Mouse (Mus musculus): ENCODE data around the gene Ebf4. TPM values are rescaled to one million over a fixed set of nuclear protein-coding genes. Genes with fewer than 3 reads are reported as not detected.

Ebf4 gene
- total and polyA plus RNA-seq, 3 experiments: 0.37 to 1.0 (median 0.41) TPM

GRCm38 (mm10) chr2:130404939-130405338 lies 110.0 kb downstream of the Ebf4 start, which contains the start of the genes Gm28372 and 1700020A23Rik:
Gm28372 (plus strand) TSS chr2:130405239.
1700020A23Rik (plus strand) TSS chr2:130405259.
- H3K27ac ChIP-seq: no peak within 1 kb of the TSS
- H3K79me2 ChIP-seq (replicated peaks; ENCODE audit: control insufficient read depth, insufficient read depth, low read length): no peaks in the 10 kb centered on the region
- intact Hi-C loops (cut with DNase I): no loop called here
- DNase-seq: no peak
- no peak within 1 kb of the TSS for H3K4me3 ChIP-seq
- H3K27me3 ChIP-seq (ENCODE audit: control insufficient read depth, insufficient read depth, low read length): no peaks in the 10 kb centered on the region
- H3K4me1 ChIP-seq (ENCODE audit: control insufficient read depth, insufficient read depth, low read length): no peaks in the 10 kb centered on the region
- no peak within 1 kb of the TSS for H3K9ac ChIP-seq (ENCODE audit: low read depth, low read length)
- no peaks in the 10 kb centered on the region for H3K36me3 ChIP-seq (ENCODE audit: control insufficient read depth, insufficient read depth, low read length)
- TF ChIP-seq EP300 (IDR thresholded peaks at IDR 0.05; ENCODE audit: insufficient read depth, low read depth, low read length): no peak
- TF ChIP-seq POLR2A (IDR thresholded peaks at IDR 0.05; ENCODE audit: insufficient read depth, low read depth, low read length): no peak
- no peak for TF ChIP-seq CTCF (IDR thresholded peaks at IDR 0.05)
- 91% methylated on average over 1 of the region's 1 CpGs for WGBS

- DNase-seq: no peak
- Histone ChIP-seq H3K27me3 (ENCODE audit: control insufficient read depth, insufficient read depth, low read length) (no peaks in the 10 kb centered on the region), H3K4me3 (no peak within 1 kb of the TSS), H3K4me1 (ENCODE audit: control insufficient read depth, insufficient read depth, low read length) (no peaks in the 10 kb centered on the region), H3K27ac (no peak within 1 kb of the TSS), H3K9ac (ENCODE audit: low read depth, low read length) (no peak within 1 kb of the TSS), H3K79me2 (replicated peaks; ENCODE audit: control insufficient read depth, insufficient read depth, low read length) (no peaks in the 10 kb centered on the region), H3K36me3 (ENCODE audit: control insufficient read depth, insufficient read depth, low read length) (no peaks in the 10 kb centered on the region)
- TF ChIP-seq CTCF (IDR thresholded peaks at IDR 0.05) (no peak), POLR2A (IDR thresholded peaks at IDR 0.05; ENCODE audit: insufficient read depth, low read depth, low read length) (no peak), EP300 (IDR thresholded peaks at IDR 0.05; ENCODE audit: insufficient read depth, low read depth, low read length) (no peak)
- 83% methylated on average over 2 of the region's 2 CpGs for WGBS
- intact Hi-C loops (cut with DNase I): no loop called here
These were observed 111.2 kb downstream of the Ebf4 start, which contains the start of gene Tmem239 for GRCm38 (mm10) chr2:130406178-130406577. Tmem239 (plus strand) TSS chr2:130406478.

- H3K9ac ChIP-seq (ENCODE audit: low read depth, low read length): no peak overlapping the region
- H3K27ac ChIP-seq: no peak overlapping the region
- 30% methylated on average over 6 of the region's 6 CpGs for WGBS
- H3K4me3 ChIP-seq: no peak overlapping the region
- no peaks in the 10 kb centered on the region for H3K27me3 ChIP-seq (ENCODE audit: control insufficient read depth, insufficient read depth, low read length)
- no peaks in the 10 kb centered on the region for H3K79me2 ChIP-seq (replicated peaks; ENCODE audit: control insufficient read depth, insufficient read depth, low read length)
- intact Hi-C loops (cut with DNase I): loop anchor here (1.0 kb wide), 1 partner anchor 116 kb away; no protein-coding TSS in a partner anchor
- H3K36me3 ChIP-seq (ENCODE audit: control insufficient read depth, insufficient read depth, low read length): no peaks in the 10 kb centered on the region
- DNase-seq: no peak
- TF ChIP-seq POLR2A (IDR thresholded peaks at IDR 0.05; ENCODE audit: insufficient read depth, low read depth, low read length) (no peak), CTCF (IDR thresholded peaks at IDR 0.05) (no peak), EP300 (IDR thresholded peaks at IDR 0.05; ENCODE audit: insufficient read depth, low read depth, low read length) (no peak)
- H3K4me1 ChIP-seq (ENCODE audit: control insufficient read depth, insufficient read depth, low read length): no peaks in the 10 kb centered on the region
These were observed 113.2 kb downstream of the Ebf4 start for GRCm38 (mm10) chr2:130408194-130408593.

GRCm38 (mm10) chr2:130411558-130412495 lies 116.9 kb downstream of the Ebf4 start:
- intact Hi-C loops (cut with DNase I): loop anchor here (1.0 kb wide), 1 partner anchor 121 kb away; no protein-coding TSS in a partner anchor
- no peaks in the 10 kb centered on the region for H3K36me3 ChIP-seq (ENCODE audit: control insufficient read depth, insufficient read depth, low read length)
- H3K9ac ChIP-seq (ENCODE audit: low read depth, low read length): no peak overlapping the region
- no peaks in the 10 kb centered on the region for H3K27me3 ChIP-seq (ENCODE audit: control insufficient read depth, insufficient read depth, low read length)
- H3K4me1 ChIP-seq (ENCODE audit: control insufficient read depth, insufficient read depth, low read length): no peaks in the 10 kb centered on the region
- H3K4me3 ChIP-seq: no peak overlapping the region
- 32% methylated on average over 16 of the region's 16 CpGs for WGBS
- peak; percentile 81 to 89 for DNase-seq
- no peaks in the 10 kb centered on the region for H3K79me2 ChIP-seq (replicated peaks; ENCODE audit: control insufficient read depth, insufficient read depth, low read length)
- TF ChIP-seq CTCF (IDR thresholded peaks at IDR 0.05) (no peak; the same call in 1 of the 2 replicates), POLR2A (IDR thresholded peaks at IDR 0.05; ENCODE audit: insufficient read depth, low read depth, low read length) (no peak), EP300 (IDR thresholded peaks at IDR 0.05; ENCODE audit: insufficient read depth, low read depth, low read length) (no peak)
- H3K27ac ChIP-seq: no peak overlapping the region

GRCm38 (mm10) chr2:130412775-130413174 lies 117.8 kb downstream of the Ebf4 start:
- DNase-seq: no peak
- Histone ChIP-seq H3K4me3 (no peak overlapping the region), H3K79me2 (replicated peaks; ENCODE audit: control insufficient read depth, insufficient read depth, low read length) (no peaks in the 10 kb centered on the region), H3K9ac (ENCODE audit: low read depth, low read length) (no peak overlapping the region), H3K27ac (no peak overlapping the region), H3K27me3 (ENCODE audit: control insufficient read depth, insufficient read depth, low read length) (no peaks in the 10 kb centered on the region), H3K4me1 (ENCODE audit: control insufficient read depth, insufficient read depth, low read length) (no peaks in the 10 kb centered on the region), H3K36me3 (ENCODE audit: control insufficient read depth, insufficient read depth, low read length) (no peaks in the 10 kb centered on the region)
- 78% methylated on average over 3 of the region's 3 CpGs for WGBS
- TF ChIP-seq CTCF (IDR thresholded peaks at IDR 0.05) (no peak), EP300 (IDR thresholded peaks at IDR 0.05; ENCODE audit: insufficient read depth, low read depth, low read length) (no peak), POLR2A (IDR thresholded peaks at IDR 0.05; ENCODE audit: insufficient read depth, low read depth, low read length) (no peak)
- intact Hi-C loops (cut with DNase I): no loop called here

All from heart, adult 2 months (tissue).